Mouse (Mus musculus) mesoderm, embryonic 11.5 days (tissue): ENCODE data around the gene Vps37d.

Source experiments
- DNase-seq: peaks from one replicate; pipeline ENCODE4 v3.0.0-alpha.2; 2012; ENCODE audit warnings: low read depth, low spot score

Gene Vps37d

GRCm38 (mm10) chr5:135077564-135078481 is at the start of gene Vps37d:
Gene Vps37d, minus strand, starts transcription at chr5:135078266.
- peak; percentile 95 for DNase-seq

- no peak for DNase-seq
These were observed 49.6 kb upstream of the Vps37d start for GRCm38 (mm10) chr5:135127669-135128068.

- no peak for DNase-seq
These were observed 48.1 kb upstream of the Vps37d start for GRCm38 (mm10) chr5:135126121-135126520.

GRCm38 (mm10) chr5:135120753-135121152 is 42.7 kb upstream of the Vps37d start:
- DNase-seq: no peak

GRCm38 (mm10) chr5:135118589-135119081 is 40.6 kb upstream of the Vps37d start:
- DNase-seq: peak; percentile 79

GRCm38 (mm10) chr5:135115241-135115640 is 37.2 kb upstream of the Vps37d start:
- no peak for DNase-seq

GRCm38 (mm10) chr5:135113782-135114181 is 35.7 kb upstream of the Vps37d start:
- no peak for DNase-seq

GRCm38 (mm10) chr5:135109976-135110375 is 31.9 kb upstream of the Vps37d start:
- DNase-seq: no peak

GRCm38 (mm10) chr5:135109426-135109825 is 31.4 kb upstream of the Vps37d start:
- DNase-seq: no peak

GRCm38 (mm10) chr5:135109017-135109416 is 31.0 kb upstream of the Vps37d start:
- DNase-seq: no peak

GRCm38 (mm10) chr5:135107521-135108501 is 29.7 kb upstream of the Vps37d start:
- DNase-seq: peak; percentile 60

- peak; percentile 87 for DNase-seq
These were observed 28.7 kb upstream of the Vps37d start for GRCm38 (mm10) chr5:135106758-135107256.

GRCm38 (mm10) chr5:135103999-135104660 is 26.1 kb upstream of the Vps37d start:
- no peak for DNase-seq

GRCm38 (mm10) chr5:135100981-135101380 is 22.9 kb upstream of the Vps37d start:
- no peak for DNase-seq

- no peak for DNase-seq
These were observed 11.6 kb upstream of the Vps37d start, which contains the start of gene Mlxipl for GRCm38 (mm10) chr5:135089653-135090052. Gene Mlxipl, plus strand, starts transcription at chr5:135089890.

GRCm38 (mm10) chr5:135086871-135087270 is 8.8 kb upstream of the Vps37d start:
- no peak for DNase-seq

GRCm38 (mm10) chr5:135080539-135080938 is 2.5 kb upstream of the Vps37d start:
- no peak for DNase-seq

GRCm38 (mm10) chr5:135079578-135079977 is 1.5 kb upstream of the Vps37d start:
- DNase-seq: no peak

- DNase-seq: no peak
These were observed 380 bp upstream of the Vps37d start for GRCm38 (mm10) chr5:135078482-135078810.

GRCm38 (mm10) chr5:135076931-135077505 is 1.0 kb downstream of the Vps37d start:
- DNase-seq: peak; percentile 30

- no peak for DNase-seq
These were observed 1.7 kb downstream of the Vps37d start for GRCm38 (mm10) chr5:135076368-135076767.
